Mouse (Mus musculus) embryonic facial prominence, embryonic 14.5 days (tissue): ENCODE measurements around the gene Upk2. TPM values are rescaled to one million over a fixed set of nuclear protein-coding genes. Genes with fewer than 3 reads are reported as not detected.

Experiments
- ATAC-seq: fragments of 200-750 bp; cut with Nextera tagmentation; 2 replicates; pipeline ENCODE4 v1.8.0; 2017; ENCODE audit warnings: low read depth, moderate number of reproducible peaks, moderate TSS enrichment
- DNase-seq: peaks from one replicate; pipeline ENCODE4 v3.0.0-alpha.2; 2015; ENCODE audit warnings: low spot score
- H3K27ac ChIP-seq: fragments of 300-500 bp; sonication (generic); replicated peaks from 2 replicates; pipeline ENCODE4 v1.5.1; 2014; ENCODE audit warnings: low read depth, mild to moderate bottlenecking, low read length, moderate library complexity
- H3K27me3 ChIP-seq: fragments of 300-500 bp; sonication (generic); replicated peaks from 2 replicates; pipeline ENCODE4 v1.6.1; 2014; ENCODE audit warnings: low read length; ENCODE audit not compliant: control insufficient read depth, insufficient read depth
- H3K36me3 ChIP-seq: fragments of 300-500 bp; sonication (generic); 2 replicates; pipeline ENCODE4 v1.6.1; 2014; ENCODE audit warnings: low read length, mixed read lengths; ENCODE audit not compliant: control insufficient read depth, insufficient read depth
- H3K4me1 ChIP-seq: fragments of 300-500 bp; sonication (generic); 2 replicates; pipeline ENCODE4 v1.6.1; 2014; ENCODE audit warnings: antibody characterized with exemption, low read length; ENCODE audit not compliant: control insufficient read depth, insufficient read depth
- H3K4me2 ChIP-seq: fragments of 300-500 bp; sonication (generic); 2 replicates; pipeline ENCODE4 v1.6.1; 2014; ENCODE audit warnings: low read depth, mild to moderate bottlenecking, low read length, moderate library complexity, mixed read lengths
- H3K4me3 ChIP-seq: fragments of 300-500 bp; sonication (generic); 2 replicates; pipeline ENCODE4 v1.5.1; 2014; ENCODE audit warnings: low read depth, mild to moderate bottlenecking, low read length
- H3K9ac ChIP-seq: fragments of 300-500 bp; sonication (generic); 2 replicates; pipeline ENCODE4 v1.6.1; 2014; ENCODE audit warnings: low read depth, mild to moderate bottlenecking, low read length, moderate library complexity, mixed read lengths
- H3K9me3 ChIP-seq: fragments of 300-500 bp; sonication (generic); 2 replicates; pipeline ENCODE4 v1.6.1; 2016; ENCODE audit warnings: low read length; ENCODE audit not compliant: control insufficient read depth
- WGBS: fragments of 180-500 bp; shearing (Covaris S2); extraction: QIAGEN DNeasy Blood & Tissue Kit; methylation state at CpG from one replicate; pipeline ENCODE4 v1.1.7; 2014; 5-methylcytosine and 5-hydroxymethylcytosine counted together
- polyA plus RNA-seq: library from polyadenylated mRNA; unstranded; fragments of >200 nt; fragmentation: Nextera tagmentation; extraction: Ambion mirVana; gene quantifications from 2 replicates; pipeline ENCODE4 v1.2.1, GENCODE M21; 2014

Gene Upk2
- polyA plus RNA-seq, 1 experiment from 2014 or later = 2.3 TPM

DNA sequence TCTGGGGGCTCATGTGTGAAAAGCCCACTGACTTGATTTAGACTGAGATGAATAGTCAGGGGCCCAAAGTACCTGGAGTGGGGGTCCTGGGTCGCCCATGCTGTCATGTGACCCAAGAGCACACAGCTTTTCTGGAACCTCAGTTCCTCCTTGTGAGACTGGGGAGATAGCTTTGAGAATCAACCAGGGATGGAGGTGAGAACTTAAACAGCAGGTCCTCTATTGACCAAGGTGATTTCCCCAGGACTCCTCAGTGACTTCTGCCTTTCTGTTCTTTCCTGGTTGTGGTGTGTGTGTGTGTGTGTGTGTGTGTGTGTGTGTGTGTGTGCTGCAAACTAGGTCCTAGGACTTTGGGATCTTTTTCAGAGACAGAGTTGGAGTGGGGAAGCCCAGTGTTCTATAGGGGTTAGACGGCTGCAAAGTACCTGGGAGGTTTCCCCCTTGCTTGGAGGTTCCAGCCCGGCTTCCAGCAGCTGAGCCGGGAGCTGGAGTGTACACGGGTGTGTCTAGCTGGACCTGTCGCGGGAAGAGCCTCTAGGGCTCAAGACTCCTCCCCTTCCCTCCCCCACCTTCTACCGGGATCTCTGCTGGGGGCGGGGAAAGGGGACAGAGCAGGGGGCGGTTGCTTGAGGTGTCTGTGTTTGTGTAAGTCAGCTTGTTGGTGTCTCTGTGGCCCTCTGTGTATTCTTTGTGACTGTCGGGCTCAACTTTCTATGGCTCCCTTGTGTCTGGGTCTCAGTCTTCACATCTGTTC is 43.0 kb upstream of the Upk2 start:
- Histone ChIP-seq H3K9ac (peak overlapping the region; percentile 69), H3K27ac (peak overlapping the region; percentile 93), H3K4me3 (peak overlapping the region; percentile 46), H3K9me3 (no peaks in the 10 kb centered on the region), H3K27me3 (no peaks in the 10 kb centered on the region), H3K4me1 (peaks cover 76% of the 10 kb centered on the region), H3K4me2 (peak overlapping the region; percentile 91), H3K36me3 (peaks cover 22% of the 10 kb centered on the region)
- ATAC-seq (peak; percentile 6; the same call in 1 of the 2 replicates), DNase-seq (peak; percentile 89)
- WGBS = 1% methylated on average over 8 of the region's 11 CpGs

DNA sequence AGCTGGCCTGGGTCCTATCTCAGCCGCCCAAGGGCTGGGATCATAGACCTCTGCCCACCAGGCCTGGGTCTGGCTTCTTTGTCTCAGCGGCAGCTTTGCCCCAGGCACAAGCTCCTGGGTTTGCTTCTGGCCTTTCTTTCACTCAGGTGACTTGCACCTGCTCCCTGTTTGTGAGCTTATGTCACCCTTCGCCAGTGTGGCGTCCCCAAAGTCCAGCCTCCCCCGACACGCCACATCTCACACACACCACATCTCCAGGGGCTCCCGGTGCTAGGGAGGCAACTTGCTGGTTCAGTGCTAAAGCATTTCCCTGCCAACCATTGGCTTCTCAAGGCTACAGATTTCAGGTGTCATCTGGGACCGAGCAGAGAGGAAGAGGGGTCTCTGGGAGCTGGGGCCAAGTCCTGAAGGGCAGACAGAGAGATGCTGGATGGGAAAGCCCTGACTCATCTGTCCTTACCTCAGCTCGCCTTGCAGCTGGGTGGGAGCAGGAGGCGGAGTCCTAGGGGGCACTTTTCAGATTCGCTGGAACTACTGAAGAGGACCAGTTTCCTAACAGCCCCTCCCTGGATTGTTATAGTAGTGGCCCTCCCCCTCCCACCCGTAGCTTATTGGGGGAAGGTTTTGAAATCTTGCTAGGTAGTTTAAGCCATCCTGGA is 42.2 kb upstream of the Upk2 start:
- 36% methylated on average over 11 of the region's 12 CpGs for WGBS
- Histone ChIP-seq H3K27ac (peak overlapping the region; percentile 93), H3K4me3 (peak overlapping the region; percentile 3; the same call in 1 of the 2 replicates), H3K9me3 (no peaks in the 10 kb centered on the region), H3K4me2 (peak overlapping the region; percentile 91; the same call in 1 of the 2 replicates), H3K27me3 (no peaks in the 10 kb centered on the region), H3K9ac (peak overlapping the region; percentile 30; the same call in 1 of the 2 replicates), H3K36me3 (peaks cover 13% of the 10 kb centered on the region; the same call in 1 of the 2 replicates), H3K4me1 (peaks cover 82% of the 10 kb centered on the region)
- no peak for ATAC-seq
- peak; percentile 43 for DNase-seq

DNA sequence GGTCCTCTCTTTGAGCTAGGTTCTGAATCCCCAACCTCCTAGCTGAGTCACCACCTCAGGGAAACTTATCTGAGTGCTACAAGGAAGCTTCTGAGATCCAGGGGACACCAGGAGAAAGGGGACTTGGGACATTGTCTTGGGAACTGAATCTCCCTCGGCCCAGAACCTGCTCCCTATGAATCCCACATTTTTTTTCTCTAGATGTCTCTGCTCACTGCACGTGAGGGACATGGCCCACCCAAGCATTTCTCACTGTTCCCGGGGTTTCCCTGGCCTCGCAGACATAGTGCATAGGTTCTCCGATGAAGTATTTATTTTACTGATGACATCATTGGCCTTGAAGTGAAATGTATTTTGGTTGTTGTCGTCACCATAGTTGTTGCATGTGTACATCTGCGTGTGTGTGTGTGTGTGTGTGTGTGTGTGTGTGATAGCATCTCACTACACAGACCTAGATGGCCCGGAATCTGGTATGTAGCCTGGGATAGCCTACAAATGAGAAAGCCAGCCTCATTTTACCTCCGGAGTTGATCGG is 41.1 kb upstream of the Upk2 start:
- 79% methylated on average over 10 of the region's 10 CpGs for WGBS
- H3K4me2 ChIP-seq = no peak overlapping the region
- peak overlapping the region; percentile 80 for H3K27ac ChIP-seq
- no peak for DNase-seq
- no peak for ATAC-seq
- H3K4me3 ChIP-seq = no peak overlapping the region
- peaks cover 74% of the 10 kb centered on the region for H3K4me1 ChIP-seq
- no peak overlapping the region; the same call in 1 of the 2 replicates for H3K9ac ChIP-seq
- no peaks in the 10 kb centered on the region for H3K27me3 ChIP-seq
- H3K36me3 ChIP-seq = peaks cover 9% of the 10 kb centered on the region; the same call in 1 of the 2 replicates
- no peaks in the 10 kb centered on the region for H3K9me3 ChIP-seq

DNA sequence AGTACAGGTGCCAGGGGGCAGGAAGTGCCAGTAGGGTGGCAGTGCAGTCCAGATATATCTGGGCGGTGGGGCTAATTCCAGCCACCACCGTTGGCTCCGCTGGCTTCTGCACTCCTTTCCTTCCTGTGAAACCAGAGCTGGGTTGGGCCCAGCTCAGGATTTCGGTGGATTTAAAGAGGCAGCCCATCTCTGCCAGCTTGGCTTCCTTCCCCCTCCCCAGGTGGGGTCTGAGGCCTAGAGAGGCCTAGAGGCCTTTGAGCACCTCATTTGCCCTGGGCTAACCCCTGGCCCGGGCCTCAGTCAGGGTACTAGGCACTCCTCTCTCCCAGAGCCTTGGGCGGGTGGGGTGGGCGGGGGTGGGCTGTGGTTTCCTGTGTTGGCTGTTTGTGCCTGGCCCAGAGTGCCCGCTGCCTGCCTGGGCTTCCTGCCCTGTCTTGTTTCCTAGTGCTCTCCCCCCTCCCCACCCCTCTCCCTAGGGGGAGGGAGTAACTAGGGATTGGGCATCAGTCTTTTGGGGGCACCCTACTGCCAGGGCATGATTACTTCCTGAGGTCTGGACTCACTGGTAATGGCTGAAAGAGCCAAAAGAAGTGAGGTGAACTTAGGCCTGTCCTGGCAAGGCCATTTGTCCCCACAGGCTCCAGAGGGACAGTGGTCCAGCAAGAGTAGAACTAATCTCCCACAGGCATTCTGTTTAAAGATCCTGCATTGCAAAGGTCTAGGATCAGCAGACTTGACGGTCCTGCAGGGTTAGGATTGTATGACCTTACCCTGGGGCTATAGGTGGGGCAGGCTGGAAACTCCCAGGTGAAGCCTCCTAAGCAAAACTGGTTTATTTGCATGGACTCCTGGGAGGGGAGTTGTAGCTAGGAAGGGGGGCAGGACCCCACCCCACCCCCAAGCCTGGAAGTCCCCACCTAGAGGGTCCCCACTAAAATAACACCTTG is 40.4 kb upstream of the Upk2 start:
- DNase-seq = peak; percentile 69

DNA sequence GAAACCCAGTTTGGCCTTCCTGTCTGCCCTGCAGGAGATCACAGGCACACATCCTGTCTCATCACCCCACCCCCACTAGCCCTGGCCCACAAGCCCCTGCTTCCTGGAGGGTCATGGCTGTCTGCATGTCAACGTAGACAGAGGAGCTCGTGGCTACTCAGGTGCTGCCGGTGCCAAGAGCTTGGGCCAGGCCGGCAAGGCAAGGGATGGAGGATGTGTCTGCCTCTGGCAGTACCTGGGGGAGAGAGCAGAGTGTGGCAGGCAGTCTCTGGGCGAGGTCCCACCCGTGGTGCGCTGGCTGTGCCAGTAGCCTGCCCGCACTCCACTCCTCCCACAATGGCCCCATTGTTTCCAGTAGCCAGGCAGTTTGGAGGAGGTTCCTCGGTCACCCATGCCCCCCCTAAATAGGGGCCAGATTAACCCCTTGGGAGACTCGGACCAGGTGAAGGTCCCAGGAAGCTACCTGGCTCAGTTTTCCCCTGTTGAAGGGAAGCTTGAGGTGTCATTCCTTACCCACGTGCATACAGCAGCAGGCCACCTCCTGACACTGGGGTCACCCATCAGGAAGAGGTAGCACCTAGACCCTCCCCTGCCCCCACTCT is 39.6 kb upstream of the Upk2 start:
- H3K4me2 ChIP-seq = peak overlapping the region; percentile 38
- no peaks in the 10 kb centered on the region for H3K27me3 ChIP-seq
- peak overlapping the region; percentile 80 for H3K27ac ChIP-seq
- 17% methylated on average over 11 of the region's 11 CpGs for WGBS
- H3K9ac ChIP-seq = peak overlapping the region; percentile 26; the same call in 1 of the 2 replicates
- H3K4me3 ChIP-seq = peak overlapping the region; percentile 3; the same call in 1 of the 2 replicates
- H3K36me3 ChIP-seq = 0 out of 2 replicates have a peak, but pooled peaks cover 4% of the 10 kb centered on the region
- no peaks in the 10 kb centered on the region for H3K9me3 ChIP-seq
- peak; percentile 61 for DNase-seq
- ATAC-seq = no peak
- H3K4me1 ChIP-seq = peaks cover 76% of the 10 kb centered on the region

More for the DNA sequence above, 40.4 kb upstream of the Upk2 start:
- peak overlapping the region; percentile 26; the same call in 1 of the 2 replicates for H3K9ac ChIP-seq
- H3K36me3 ChIP-seq = 0 out of 2 replicates have a peak, but pooled peaks cover 4% of the 10 kb centered on the region
- H3K27me3 ChIP-seq = no peaks in the 10 kb centered on the region
- H3K9me3 ChIP-seq = no peaks in the 10 kb centered on the region
- WGBS = 32% methylated on average over 8 of the region's 9 CpGs
- H3K4me1 ChIP-seq = peaks cover 74% of the 10 kb centered on the region
- H3K27ac ChIP-seq = peak overlapping the region; percentile 80
- peak overlapping the region; percentile 3; the same call in 1 of the 2 replicates for H3K4me3 ChIP-seq
- peak overlapping the region; percentile 38 for H3K4me2 ChIP-seq
- ATAC-seq = no peak

DNA sequence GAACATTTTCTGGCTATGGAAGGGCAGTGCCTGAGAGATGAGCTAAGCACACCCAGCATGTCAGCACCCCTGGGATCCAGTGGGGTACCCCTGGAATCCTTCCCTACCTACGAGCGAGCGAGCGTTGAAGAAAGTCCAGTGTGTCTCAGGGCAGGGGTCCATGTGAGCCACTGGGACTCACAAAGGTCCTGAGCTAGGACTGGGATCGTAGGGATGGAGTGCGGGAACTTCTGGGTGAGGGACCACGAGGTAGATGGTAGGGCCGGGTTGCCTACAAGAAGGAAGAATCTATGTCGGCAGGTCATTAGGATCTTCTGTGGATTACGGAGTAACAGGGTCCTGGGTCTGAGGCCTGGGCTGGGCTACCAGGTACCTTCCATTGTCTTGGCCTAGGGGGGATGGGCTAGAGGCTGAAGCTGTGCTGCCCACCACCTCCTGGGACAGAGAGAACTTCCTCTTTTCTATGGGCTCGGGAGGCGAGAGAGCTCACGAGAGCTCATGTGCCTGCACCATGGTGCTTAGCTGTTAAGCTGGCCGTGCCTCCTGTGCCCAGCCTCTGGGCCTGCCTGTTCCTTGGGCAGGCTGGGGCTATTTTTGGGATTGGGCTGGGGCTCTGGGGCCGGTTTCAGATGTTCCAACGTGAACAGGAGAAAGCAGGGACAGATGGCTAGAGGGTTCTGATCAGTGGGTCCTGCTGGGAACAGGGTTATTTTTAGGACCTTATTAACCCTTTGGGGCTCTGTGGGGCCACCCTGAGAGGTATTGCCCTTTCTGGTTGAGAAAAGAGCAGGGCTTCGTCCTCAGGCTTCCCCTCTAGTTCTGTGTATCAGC is 38.1 kb upstream of the Upk2 start:
- Histone ChIP-seq H3K4me2 (peak overlapping the region; percentile 38), H3K27ac (peak overlapping the region; percentile 80; the same call in 1 of the 2 replicates), H3K36me3 (0 out of 2 replicates have a peak, but pooled peaks cover 4% of the 10 kb centered on the region), H3K4me3 (no peak overlapping the region), H3K9ac (peak overlapping the region; percentile 47), H3K4me1 (peaks cover 84% of the 10 kb centered on the region), H3K9me3 (no peaks in the 10 kb centered on the region), H3K27me3 (no peaks in the 10 kb centered on the region)
- no peak for ATAC-seq
- 56% methylated on average over 17 of the region's 17 CpGs for WGBS
- no peak for DNase-seq

DNA sequence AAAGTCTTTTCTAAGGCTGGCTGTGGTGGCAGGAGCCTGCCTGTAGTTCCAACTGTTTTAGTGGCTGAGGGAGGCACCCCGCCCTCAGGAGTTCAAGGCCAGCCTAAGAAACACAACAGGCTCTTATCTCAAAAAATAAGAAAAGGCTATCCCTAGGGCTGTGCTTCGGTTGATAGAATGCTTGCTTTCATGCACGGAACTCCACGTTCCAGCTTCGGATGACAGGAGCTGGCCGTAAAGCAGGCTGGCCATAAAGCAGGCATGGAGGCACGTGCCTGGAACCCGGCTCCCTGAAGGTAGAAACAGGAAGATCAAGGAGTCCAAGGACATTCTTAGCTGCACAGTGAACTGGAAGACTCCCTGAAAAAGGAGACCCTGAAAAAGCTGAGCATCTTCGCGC is 36.6 kb upstream of the Upk2 start:
- Histone ChIP-seq H3K36me3 (0 out of 2 replicates have a peak, but pooled peaks cover 4% of the 10 kb centered on the region), H3K4me1 (peaks cover 84% of the 10 kb centered on the region), H3K9ac (no peak overlapping the region), H3K4me2 (no peak overlapping the region), H3K27ac (no peak overlapping the region), H3K9me3 (no peaks in the 10 kb centered on the region), H3K4me3 (no peak overlapping the region), H3K27me3 (no peaks in the 10 kb centered on the region)
- WGBS = 74% methylated on average over 10 of the region's 10 CpGs
- no peak for ATAC-seq
- no peak for DNase-seq
